Mouse (Mus musculus): ENCODE results near the gene Lrrc7.

- TF ChIP-seq POLR2A (IDR thresholded peaks at IDR 0.05; ENCODE audit: insufficient read length, low read depth) (no peak), E2F4 (IDR thresholded peaks at IDR 0.05; ENCODE audit: insufficient read depth) (no peak), USF1 (IDR thresholded peaks at IDR 0.05; ENCODE audit: low read depth) (no peak)
Observed at GRCm38 (mm10) chr3:158479677-158480076, 82.3 kb downstream of the Lrrc7 start.
